Mouse (Mus musculus): Measurements from ENCODE around the gene Fam168b. TPM values are rescaled to one million over a fixed set of nuclear protein-coding genes. Genes with fewer than 3 reads are reported as not detected.

The Fam168b gene
- 104 and 114 TPM in 2 replicates for polyA plus RNA-seq (2014; fragmentation: Nextera tagmentation; extraction: Ambion mirVana)

DNA sequence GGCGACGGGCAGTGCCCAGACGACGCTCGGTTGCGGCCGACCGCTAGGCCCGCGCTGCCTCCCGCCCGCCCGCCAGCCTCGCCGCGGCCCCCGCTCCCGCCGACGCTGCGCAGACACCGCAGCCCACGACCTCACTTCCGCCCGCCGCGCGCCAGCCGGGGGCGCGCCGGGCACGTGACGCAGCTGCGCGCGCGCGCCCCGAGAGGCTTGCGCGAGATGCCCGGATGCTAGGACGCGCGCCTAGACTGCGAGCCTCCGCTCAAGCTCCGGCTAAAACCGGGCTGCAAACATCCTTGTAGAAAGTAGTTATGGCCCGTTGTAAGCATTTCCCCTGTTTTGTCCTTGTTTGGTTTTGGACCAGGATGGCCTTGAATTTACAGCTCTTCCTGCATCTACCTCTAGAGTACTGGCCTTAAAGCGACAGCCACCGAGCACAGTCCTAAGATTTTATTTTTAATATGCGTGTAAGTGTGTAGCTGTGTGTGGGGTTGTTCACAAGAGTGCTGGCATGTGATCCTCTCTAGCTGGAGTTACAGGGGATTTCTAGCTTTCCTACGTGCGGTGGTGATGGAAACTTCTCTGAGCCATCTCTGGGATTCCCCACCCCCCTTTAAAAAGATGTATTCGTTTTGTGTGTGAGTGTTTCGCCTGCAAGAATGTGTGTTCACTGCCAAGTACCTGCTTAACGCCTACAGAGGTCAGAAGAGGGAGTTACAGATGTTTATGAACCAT lies at the start of gene Fam168b:
TSS of gene Fam168b (minus strand) at position 179 of the 732 bp plus-strand sequence.
- peak within 1 kb of the TSS; percentile 80 for H3K4me2 ChIP-seq
- H3K4me3 ChIP-seq (ENCODE audit: low read depth, low read length): peak within 1 kb of the TSS; percentile 75
- H3K4me1 ChIP-seq (ENCODE audit: control insufficient read depth, insufficient read depth, low read length): peaks cover 25% of the 10 kb centered on the region
- DNase-seq (ENCODE audit: low spot score, missing footprints): peak; percentile 100
- H3K27me3 ChIP-seq (ENCODE audit: control insufficient read depth, insufficient read depth, low read length): no peaks in the 10 kb centered on the region
- peak within 1 kb of the TSS; percentile 90 for H3K27ac ChIP-seq (ENCODE audit: low read depth, low read length)
- 3% methylated on average over 37 of the region's 59 CpGs for WGBS
- H3K9ac ChIP-seq (ENCODE audit: low read length): peak within 1 kb of the TSS; percentile 96
- ATAC-seq (ENCODE audit: low FRiP score): peak; percentile 89
- no peaks in the 10 kb centered on the region for H3K36me3 ChIP-seq (ENCODE audit: control insufficient read depth, insufficient read depth, low read length)
- no peaks in the 10 kb centered on the region for H3K9me3 ChIP-seq (ENCODE audit: control insufficient read depth, low read length)

GRCm38 (mm10) chr1:34892466-34892865 lies 49.6 kb upstream of the Fam168b start:
- Histone ChIP-seq H3K36me3 (ENCODE audit: control insufficient read depth, insufficient read depth, low read length) (no peaks in the 10 kb centered on the region), H3K4me3 (ENCODE audit: low read depth, low read length) (no peak overlapping the region), H3K9ac (ENCODE audit: low read length) (no peak overlapping the region), H3K9me3 (ENCODE audit: control insufficient read depth, low read length) (no peaks in the 10 kb centered on the region), H3K27ac (ENCODE audit: low read depth, low read length) (no peak overlapping the region), H3K4me1 (ENCODE audit: control insufficient read depth, insufficient read depth, low read length) (no peaks in the 10 kb centered on the region), H3K4me2 (no peak overlapping the region), H3K27me3 (ENCODE audit: control insufficient read depth, insufficient read depth, low read length) (no peaks in the 10 kb centered on the region)
- WGBS: 88% methylated on average over 3 of the region's 3 CpGs
- no peak for ATAC-seq (ENCODE audit: low FRiP score)
- no peak for DNase-seq (ENCODE audit: low spot score, missing footprints)

GRCm38 (mm10) chr1:34891559-34892289 lies 48.9 kb upstream of the Fam168b start:
- DNase-seq (ENCODE audit: low spot score, missing footprints) (peak; percentile 87), ATAC-seq (ENCODE audit: low FRiP score) (peak; percentile 75)
- no peak overlapping the region for H3K27ac ChIP-seq (ENCODE audit: low read depth, low read length)
- H3K9ac ChIP-seq (ENCODE audit: low read length): no peak overlapping the region
- H3K4me2 ChIP-seq: no peak overlapping the region
- H3K9me3 ChIP-seq (ENCODE audit: control insufficient read depth, low read length): no peaks in the 10 kb centered on the region
- no peaks in the 10 kb centered on the region for H3K27me3 ChIP-seq (ENCODE audit: control insufficient read depth, insufficient read depth, low read length)
- no peak overlapping the region for H3K4me3 ChIP-seq (ENCODE audit: low read depth, low read length)
- no peaks in the 10 kb centered on the region for H3K4me1 ChIP-seq (ENCODE audit: control insufficient read depth, insufficient read depth, low read length)
- 61% methylated on average over 14 of the region's 14 CpGs for WGBS
- no peaks in the 10 kb centered on the region for H3K36me3 ChIP-seq (ENCODE audit: control insufficient read depth, insufficient read depth, low read length)

- Histone ChIP-seq H3K27me3 (ENCODE audit: control insufficient read depth, insufficient read depth, low read length) (no peaks in the 10 kb centered on the region), H3K4me1 (ENCODE audit: control insufficient read depth, insufficient read depth, low read length) (no peaks in the 10 kb centered on the region), H3K4me2 (no peak overlapping the region), H3K9me3 (ENCODE audit: control insufficient read depth, low read length) (peaks cover 5% of the 10 kb centered on the region; the same call in 1 of the 2 replicates), H3K9ac (ENCODE audit: low read length) (no peak overlapping the region), H3K4me3 (ENCODE audit: low read depth, low read length) (no peak overlapping the region), H3K27ac (ENCODE audit: low read depth, low read length) (no peak overlapping the region), H3K36me3 (ENCODE audit: control insufficient read depth, insufficient read depth, low read length) (no peaks in the 10 kb centered on the region)
- DNase-seq (ENCODE audit: low spot score, missing footprints): no peak
- no peak for ATAC-seq (ENCODE audit: low FRiP score)
Measured at GRCm38 (mm10) chr1:34883776-34884175, 40.9 kb upstream of the Fam168b start.

DNA sequence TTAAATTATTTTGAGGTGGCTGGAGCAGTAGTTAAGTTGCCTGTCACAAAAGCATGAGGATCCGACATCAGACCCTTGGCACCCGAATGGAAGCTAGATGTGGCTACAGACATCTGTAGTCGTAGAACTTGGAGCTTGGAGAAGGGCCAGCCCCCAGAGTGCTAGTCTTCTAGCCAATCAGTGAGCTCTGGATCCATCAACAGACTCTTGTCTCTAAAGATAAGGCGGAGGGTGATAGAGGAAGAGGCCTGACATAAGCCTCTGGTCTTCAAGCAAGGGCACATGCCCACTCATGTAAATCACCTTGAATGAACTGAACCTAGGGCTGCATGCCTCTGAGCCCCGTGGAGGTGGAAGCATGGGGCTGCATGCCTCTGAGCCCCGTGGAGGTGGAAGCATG lies 36.7 kb upstream of the Fam168b start:
- 85% methylated on average over 6 of the region's 6 CpGs for WGBS
- H3K36me3 ChIP-seq (ENCODE audit: control insufficient read depth, insufficient read depth, low read length): no peaks in the 10 kb centered on the region
- no peak overlapping the region for H3K4me3 ChIP-seq (ENCODE audit: low read depth, low read length)
- DNase-seq (ENCODE audit: low spot score, missing footprints) (no peak), ATAC-seq (ENCODE audit: low FRiP score) (no peak)
- H3K27me3 ChIP-seq (ENCODE audit: control insufficient read depth, insufficient read depth, low read length): no peaks in the 10 kb centered on the region
- no peak overlapping the region for H3K4me2 ChIP-seq
- H3K4me1 ChIP-seq (ENCODE audit: control insufficient read depth, insufficient read depth, low read length): no peaks in the 10 kb centered on the region
- H3K9me3 ChIP-seq (ENCODE audit: control insufficient read depth, low read length): peaks cover 5% of the 10 kb centered on the region; the same call in 1 of the 2 replicates
- H3K27ac ChIP-seq (ENCODE audit: low read depth, low read length): no peak overlapping the region
- no peak overlapping the region for H3K9ac ChIP-seq (ENCODE audit: low read length)

- Histone ChIP-seq H3K4me3 (ENCODE audit: low read depth, low read length) (no peak overlapping the region), H3K36me3 (ENCODE audit: control insufficient read depth, insufficient read depth, low read length) (peaks cover 4% of the 10 kb centered on the region; the same call in 1 of the 2 replicates)
- 92% methylated on average over 5 of the region's 5 CpGs for WGBS
Measured at GRCm38 (mm10) chr1:34873551-34873950, 30.7 kb upstream of the Fam168b start.

DNA sequence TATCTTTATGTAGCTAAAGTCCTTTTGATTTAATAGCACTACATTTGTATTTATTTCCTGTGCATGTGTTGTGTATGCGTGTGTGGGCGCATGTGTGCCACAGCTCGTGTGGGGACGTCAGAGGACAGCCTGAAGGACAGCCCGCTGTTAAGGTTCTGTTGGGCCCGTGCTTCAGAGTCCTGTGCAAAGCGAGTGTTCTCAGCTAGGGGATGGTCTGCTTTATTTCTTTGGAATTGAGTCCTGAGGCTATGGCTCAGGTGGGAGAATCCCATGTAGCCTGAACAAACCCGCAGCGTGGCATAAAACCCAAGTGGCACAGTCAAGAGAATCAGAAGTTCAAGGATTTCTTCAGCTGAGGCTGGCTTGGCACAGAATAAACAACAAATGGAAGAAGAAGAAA lies 28.3 kb upstream of the Fam168b start:
- no peak overlapping the region for H3K4me2 ChIP-seq
- no peak overlapping the region for H3K9ac ChIP-seq (ENCODE audit: low read length)
- H3K4me3 ChIP-seq (ENCODE audit: low read depth, low read length): no peak overlapping the region
- ATAC-seq (ENCODE audit: low FRiP score): no peak
- no peak for DNase-seq (ENCODE audit: low spot score, missing footprints)
- H3K4me1 ChIP-seq (ENCODE audit: control insufficient read depth, insufficient read depth, low read length): no peaks in the 10 kb centered on the region
- peaks cover 4% of the 10 kb centered on the region; the same call in 1 of the 2 replicates for H3K36me3 ChIP-seq (ENCODE audit: control insufficient read depth, insufficient read depth, low read length)
- H3K9me3 ChIP-seq (ENCODE audit: control insufficient read depth, low read length): no peaks in the 10 kb centered on the region
- H3K27me3 ChIP-seq (ENCODE audit: control insufficient read depth, insufficient read depth, low read length): no peaks in the 10 kb centered on the region
- WGBS: 93% methylated on average over 9 of the region's 9 CpGs
- H3K27ac ChIP-seq (ENCODE audit: low read depth, low read length): no peak overlapping the region

More at GRCm38 (mm10) chr1:34873551-34873950, 30.7 kb upstream of the Fam168b start:
- H3K27ac ChIP-seq (ENCODE audit: low read depth, low read length): no peak overlapping the region
- no peak overlapping the region for H3K9ac ChIP-seq (ENCODE audit: low read length)
- no peaks in the 10 kb centered on the region for H3K27me3 ChIP-seq (ENCODE audit: control insufficient read depth, insufficient read depth, low read length)
- H3K4me2 ChIP-seq: no peak overlapping the region
- DNase-seq (ENCODE audit: low spot score, missing footprints): no peak
- no peaks in the 10 kb centered on the region for H3K4me1 ChIP-seq (ENCODE audit: control insufficient read depth, insufficient read depth, low read length)
- ATAC-seq (ENCODE audit: low FRiP score): no peak
- no peaks in the 10 kb centered on the region for H3K9me3 ChIP-seq (ENCODE audit: control insufficient read depth, low read length)

GRCm38 (mm10) chr1:34869231-34869630 lies 26.4 kb upstream of the Fam168b start:
- Histone ChIP-seq H3K4me2 (no peak overlapping the region), H3K9ac (ENCODE audit: low read length) (no peak overlapping the region), H3K27ac (ENCODE audit: low read depth, low read length) (no peak overlapping the region), H3K9me3 (ENCODE audit: control insufficient read depth, low read length) (no peaks in the 10 kb centered on the region), H3K36me3 (ENCODE audit: control insufficient read depth, insufficient read depth, low read length) (peaks cover 4% of the 10 kb centered on the region; the same call in 1 of the 2 replicates), H3K27me3 (ENCODE audit: control insufficient read depth, insufficient read depth, low read length) (no peaks in the 10 kb centered on the region), H3K4me3 (ENCODE audit: low read depth, low read length) (no peak overlapping the region), H3K4me1 (ENCODE audit: control insufficient read depth, insufficient read depth, low read length) (no peaks in the 10 kb centered on the region)
- ATAC-seq (ENCODE audit: low FRiP score): no peak
- WGBS: 97% methylated on average over 16 of the region's 16 CpGs
- DNase-seq (ENCODE audit: low spot score, missing footprints): no peak

GRCm38 (mm10) chr1:34868391-34868790 lies 25.5 kb upstream of the Fam168b start:
- no peak overlapping the region for H3K27ac ChIP-seq (ENCODE audit: low read depth, low read length)
- H3K4me3 ChIP-seq (ENCODE audit: low read depth, low read length): no peak overlapping the region
- ATAC-seq (ENCODE audit: low FRiP score) (no peak), DNase-seq (ENCODE audit: low spot score, missing footprints) (no peak)
- no peaks in the 10 kb centered on the region for H3K4me1 ChIP-seq (ENCODE audit: control insufficient read depth, insufficient read depth, low read length)
- 90% methylated on average over 8 of the region's 8 CpGs for WGBS
- H3K9ac ChIP-seq (ENCODE audit: low read length): no peak overlapping the region
- H3K27me3 ChIP-seq (ENCODE audit: control insufficient read depth, insufficient read depth, low read length): no peaks in the 10 kb centered on the region
- H3K9me3 ChIP-seq (ENCODE audit: control insufficient read depth, low read length): no peaks in the 10 kb centered on the region
- H3K36me3 ChIP-seq (ENCODE audit: control insufficient read depth, insufficient read depth, low read length): peaks cover 4% of the 10 kb centered on the region; the same call in 1 of the 2 replicates
- no peak overlapping the region for H3K4me2 ChIP-seq
